Mouse (Mus musculus) neutrophil, adult 65 days (primary cell): ENCODE results near the gene Slc15a4. TPM values are rescaled to one million over a fixed set of nuclear protein-coding genes. Genes with fewer than 3 reads are reported as not detected.

Experiments used
- total RNA-seq: library from RNA; stranded (reverse); gene quantifications from 2 replicates; pipeline ENCODE4 v1.2.4, GENCODE M21; 2023

Gene Slc15a4
- total RNA-seq: 71.5 and 78.1 TPM in 2 replicates

DNA sequence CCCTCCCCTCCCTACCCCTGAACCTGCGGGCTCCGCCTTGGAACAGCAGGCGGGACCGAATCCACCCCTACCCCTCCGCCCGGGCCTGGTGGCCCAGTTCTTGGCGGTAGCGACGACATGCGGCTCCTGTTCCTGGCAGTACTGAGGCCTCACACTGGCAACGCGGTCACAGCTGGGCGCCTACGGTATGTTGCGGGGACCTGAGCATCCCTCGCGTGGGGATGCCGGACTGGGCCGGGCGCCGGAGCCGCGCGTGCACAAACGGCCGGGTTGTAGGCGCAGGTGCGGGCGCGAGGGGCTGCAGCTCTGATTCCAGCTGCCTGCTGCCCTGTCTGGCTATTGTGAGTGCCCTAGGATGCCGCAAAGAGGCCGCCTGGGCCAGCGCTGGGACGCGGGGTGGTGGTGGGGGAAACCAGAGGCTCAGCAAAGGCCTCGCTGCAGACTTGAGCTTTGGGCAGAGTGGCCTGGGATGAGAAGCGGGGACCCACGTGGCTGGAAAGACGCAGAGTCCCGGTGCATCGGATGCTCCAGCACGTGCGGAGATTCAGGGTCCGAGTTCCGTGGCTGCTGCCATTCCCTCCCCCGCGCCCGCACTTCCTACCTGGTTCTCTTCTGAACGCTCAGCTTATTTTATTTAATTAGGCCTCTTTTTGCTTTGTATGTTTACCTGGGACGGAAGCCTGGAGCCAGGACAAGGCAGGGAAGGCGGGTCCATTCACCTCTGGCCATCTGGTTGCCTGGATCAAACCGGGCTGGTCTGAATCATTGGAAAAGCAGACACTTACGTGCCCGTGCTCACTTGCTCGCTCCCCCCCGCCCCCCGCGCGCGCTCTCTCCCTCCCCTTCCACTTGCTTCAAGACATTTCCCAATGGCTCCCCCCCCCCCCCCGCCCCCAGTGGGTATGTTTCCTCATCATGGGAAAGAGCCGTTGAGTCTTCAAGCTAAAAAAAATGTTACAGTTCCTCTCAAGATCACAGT is at the start of gene Slc15a4, which contains the start of gene Glt1d1:
TSS of gene Slc15a4 (minus strand) at position 731 of the 979 bp plus-strand sequence.
TSS of gene Glt1d1 (plus strand) at position 96 of the 979 bp plus-strand sequence.

Other genes starting within 250 kb of the Slc15a4 start
- gene Glt1d1, start 635 bp downstream of the Slc15a4 start, total RNA-seq: 3.8 and 4.6 TPM in 2 replicates